Mouse (Mus musculus) large intestine, adult 2 months (tissue): ENCODE data around the gene Glra3. TPM values are rescaled to one million over a fixed set of nuclear protein-coding genes. Genes with fewer than 3 reads are reported as not detected.

Source experiments
- DNase-seq: peaks from one replicate; pipeline ENCODE4 v3.0.0-alpha.2; 2012; ENCODE audit warnings: low read depth, low spot score
- WGBS: fragments of 180-500 bp; shearing (Covaris S2); methylation state at CpG from one replicate; pipeline ENCODE4 v1.1.7; 2018; 5-methylcytosine and 5-hydroxymethylcytosine counted together
- polyA plus RNA-seq: library from polyadenylated mRNA; depleted of rRNA; stranded (reverse); fragments of >200 nt; gene quantifications from 2 replicates; pipeline ENCODE4 v1.2.3, GENCODE M21; 2012; rRNA removed

The Glra3 gene
- polyA plus RNA-seq: not detected in 2 replicates

DNA sequence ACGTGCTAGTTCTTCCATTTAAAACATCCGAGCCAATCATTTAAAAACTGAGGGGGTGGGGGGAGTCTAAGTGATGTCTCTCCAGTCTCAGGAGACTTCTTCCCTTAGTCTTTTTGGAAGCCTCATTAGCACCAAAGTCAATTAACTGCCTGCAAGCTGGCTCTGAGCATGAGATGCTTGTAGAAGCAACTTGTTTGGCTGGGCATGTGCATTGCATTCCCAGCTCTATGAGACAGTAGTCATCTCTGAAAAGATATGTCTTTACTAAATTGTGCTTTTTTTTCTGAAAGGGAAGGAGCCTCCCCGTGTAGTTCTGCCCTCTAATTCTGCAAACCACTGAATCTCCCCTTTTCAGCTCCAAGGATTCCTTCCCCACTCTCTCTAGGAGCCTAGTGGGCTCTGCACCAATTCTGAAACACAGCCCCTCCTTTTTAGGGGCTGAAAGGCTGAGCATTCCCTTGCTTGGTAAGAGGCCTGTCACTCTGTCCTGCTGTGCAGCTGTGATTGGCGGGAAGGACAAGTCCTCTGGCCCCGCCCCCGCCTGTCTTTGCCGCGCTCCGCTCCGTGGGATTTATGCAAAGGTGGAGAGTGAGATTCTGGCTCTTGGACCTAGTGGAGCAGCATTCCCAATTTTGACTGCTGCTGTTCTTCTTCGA is at the start of gene Glra3:
Glra3 (plus strand) TSS at position 591 of the 656 bp plus-strand sequence.
- no peak for DNase-seq

DNA sequence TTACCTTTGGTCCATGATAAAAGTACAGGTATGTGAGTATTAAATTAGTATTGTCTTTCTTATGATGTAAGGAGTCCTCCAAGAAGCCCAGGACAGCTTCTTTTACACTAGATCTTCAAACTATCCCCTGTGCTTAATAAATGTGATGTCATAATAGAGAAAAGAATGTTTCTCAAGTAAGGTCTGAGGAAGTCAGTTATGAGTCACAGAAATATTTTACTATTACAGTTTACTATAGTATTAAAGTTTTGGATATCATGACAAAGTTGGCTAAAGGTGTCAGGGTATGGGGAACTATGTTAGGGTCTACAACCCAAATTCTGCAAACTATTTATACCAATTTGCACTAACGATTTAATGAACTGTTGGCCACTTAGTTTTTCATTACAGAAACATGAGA is 33.4 kb upstream of the Glra3 start, which contains the start of gene Adam29:
Adam29 (minus strand) TSS at position 101 of the 400 bp plus-strand sequence.
- WGBS: 72% methylated on average over 1 of the region's 1 CpGs
- DNase-seq: no peak

More for the DNA sequence above, at the start of gene Glra3:
- WGBS: 20% methylated on average over 11 of the region's 11 CpGs

DNA sequence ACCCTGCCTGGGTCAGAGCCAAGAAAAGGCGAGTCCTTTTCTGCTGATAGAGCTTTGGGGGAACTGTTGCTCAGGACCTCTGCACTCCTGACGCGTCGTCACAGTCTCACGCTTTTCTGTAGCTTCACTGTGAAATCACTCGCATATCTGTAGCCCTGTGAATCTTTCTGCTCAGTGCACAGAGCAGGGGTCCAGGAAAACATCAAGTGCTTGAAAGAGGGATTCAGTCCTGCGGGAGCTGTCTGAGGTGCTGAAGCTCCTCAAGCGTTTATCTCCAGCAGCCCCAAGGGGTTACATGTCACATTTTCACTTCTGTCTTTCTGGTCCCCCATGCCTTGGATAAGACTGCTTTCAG is 243 bp downstream of the Glra3 start:
- no peak for DNase-seq
- 6% methylated on average over 8 of the region's 8 CpGs for WGBS

DNA sequence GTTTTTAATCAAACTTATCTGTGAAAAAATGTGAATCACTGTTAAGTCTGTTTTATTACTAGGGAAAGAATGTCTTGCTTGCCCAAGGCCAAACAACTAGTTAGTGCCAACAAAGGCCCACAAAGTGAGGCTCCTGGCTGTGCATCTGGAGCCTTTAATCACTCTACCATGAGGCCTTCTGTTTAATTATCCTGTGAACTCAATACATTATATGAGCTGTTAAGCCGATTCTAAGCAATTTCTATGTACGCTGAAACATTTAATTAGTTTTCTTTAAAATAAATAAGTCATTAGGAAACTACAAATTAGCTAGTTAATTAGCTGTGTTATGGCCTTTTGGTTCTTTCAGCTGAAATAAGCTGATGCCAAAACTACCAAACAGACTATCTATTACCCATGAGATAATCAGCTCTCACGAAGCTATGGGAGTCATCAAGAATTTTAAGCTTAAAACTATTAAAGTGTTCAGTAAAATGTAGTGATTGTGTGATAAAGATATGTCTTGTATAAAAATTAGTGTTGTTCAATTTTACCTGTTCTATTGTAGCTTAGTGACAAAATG is 24.6 kb downstream of the Glra3 start:
- 69% methylated on average over 3 of the region's 3 CpGs for WGBS
- DNase-seq: no peak

DNA sequence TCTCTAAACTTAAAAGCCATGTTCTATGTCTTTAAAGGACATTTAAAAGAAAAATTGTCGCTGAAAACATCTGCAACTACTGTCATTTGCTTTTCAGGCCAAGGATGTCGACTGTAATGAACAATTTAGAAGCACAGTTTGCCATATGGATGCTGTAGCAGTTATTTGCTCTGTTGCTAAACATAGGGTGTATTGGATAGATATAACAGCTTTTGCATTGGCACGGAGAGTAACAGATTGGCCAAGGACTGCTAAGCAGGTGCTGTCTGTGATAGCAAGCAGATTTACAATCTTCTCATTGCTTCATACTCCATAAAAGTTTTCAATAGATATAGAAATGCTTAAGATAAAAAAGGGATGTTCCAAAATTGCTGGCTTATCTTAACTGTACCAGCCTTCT is 57.6 kb downstream of the Glra3 start:
- WGBS: 54% methylated on average over 3 of the region's 3 CpGs
- no peak for DNase-seq

DNA sequence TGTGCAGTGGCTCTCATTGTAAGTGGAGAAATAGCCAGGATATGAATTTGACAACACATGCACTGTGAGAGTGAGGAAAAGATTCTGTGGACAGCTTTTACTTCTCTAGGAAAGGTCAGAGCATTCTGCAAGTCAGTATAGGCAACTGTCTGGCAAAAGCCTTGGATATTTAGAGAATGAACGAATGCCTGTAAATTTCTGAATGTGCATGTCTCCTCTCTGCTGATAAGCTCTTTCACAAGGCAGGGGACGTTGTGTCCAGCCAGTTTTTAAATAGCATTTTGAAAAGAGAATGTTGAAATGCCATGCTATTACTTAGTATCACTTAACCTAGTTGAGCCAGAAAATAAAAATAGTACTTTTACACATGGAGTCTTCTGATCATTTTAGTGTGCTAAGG is 114.1 kb downstream of the Glra3 start:
- DNase-seq: no peak
- WGBS: 48% methylated on average over 2 of the region's 2 CpGs

DNA sequence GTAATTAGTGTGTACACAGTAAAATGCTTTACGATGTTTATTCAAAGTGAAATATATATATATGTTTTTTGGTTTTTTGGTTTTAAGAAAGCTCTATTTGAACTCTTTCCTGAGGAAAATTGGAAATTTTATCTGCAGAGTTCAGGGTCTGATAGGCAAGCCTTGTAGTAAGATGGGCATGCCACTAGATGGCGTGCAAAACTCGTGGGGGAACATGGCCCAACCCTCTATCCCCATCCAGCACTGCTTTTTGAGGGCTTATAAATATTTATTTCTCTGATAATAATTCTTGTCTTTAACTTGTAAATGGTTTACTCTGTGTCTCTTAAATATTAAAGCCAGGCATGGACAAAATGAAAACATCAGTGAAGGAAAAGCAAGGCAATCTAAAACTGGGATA is 122.8 kb downstream of the Glra3 start:
- WGBS: 19% methylated on average over 3 of the region's 3 CpGs
- peak; percentile 11 for DNase-seq

DNA sequence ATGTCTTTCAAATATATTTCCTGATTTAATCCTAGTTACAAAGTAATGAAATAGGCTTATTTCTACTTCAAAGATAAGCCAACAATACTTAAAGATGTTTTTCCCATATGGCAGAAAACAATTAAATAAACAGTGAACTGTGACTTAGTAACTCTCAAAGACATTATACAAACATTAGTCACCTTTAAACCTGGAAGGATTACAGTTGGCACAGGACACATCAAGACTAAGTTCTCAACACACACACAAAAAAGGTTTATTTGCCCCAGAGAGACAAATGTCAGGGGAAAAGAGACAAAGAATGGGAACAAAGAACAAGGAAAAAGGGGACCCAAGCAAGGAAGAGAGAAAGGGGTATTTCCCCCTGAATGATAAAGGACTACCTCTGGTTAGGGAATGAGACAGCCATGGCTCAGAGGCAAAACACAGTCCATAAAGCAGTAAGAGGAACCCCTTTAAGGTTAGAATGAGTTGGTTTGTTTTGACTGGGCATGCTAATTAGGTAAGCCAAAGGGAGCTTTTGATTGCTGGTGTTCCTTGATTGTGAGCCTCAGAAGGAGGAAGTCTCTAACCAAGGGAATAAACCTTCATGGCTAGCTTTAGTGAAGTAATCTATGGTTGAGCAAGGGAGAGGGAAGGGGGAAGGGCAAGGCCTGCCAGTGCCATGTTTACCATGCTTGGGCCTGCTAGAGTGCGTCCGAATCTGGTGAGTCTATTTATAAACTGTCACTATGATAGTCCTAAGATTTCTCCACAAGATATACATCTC is 130.4 kb downstream of the Glra3 start:
- 58% methylated on average over 2 of the region's 2 CpGs for WGBS
- DNase-seq: no peak

DNA sequence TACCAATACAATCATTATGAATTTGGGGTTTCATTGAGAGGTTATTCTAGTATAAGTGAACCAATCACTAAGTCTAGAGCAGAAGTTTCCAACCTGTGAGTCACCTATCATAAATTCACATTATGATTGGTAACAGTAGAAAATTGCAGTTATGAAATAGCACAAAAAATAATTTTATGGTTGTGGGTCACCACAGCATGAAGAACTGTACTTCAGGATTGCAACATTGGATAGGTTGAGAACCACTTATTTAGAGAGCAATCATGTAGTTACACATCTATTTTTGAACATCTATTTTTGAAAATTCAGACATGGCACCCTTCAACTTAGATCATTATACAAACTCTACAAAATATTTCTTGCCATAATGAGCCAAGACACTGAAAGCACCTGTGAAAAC is 143.4 kb downstream of the Glra3 start:
- no peak for DNase-seq

DNA sequence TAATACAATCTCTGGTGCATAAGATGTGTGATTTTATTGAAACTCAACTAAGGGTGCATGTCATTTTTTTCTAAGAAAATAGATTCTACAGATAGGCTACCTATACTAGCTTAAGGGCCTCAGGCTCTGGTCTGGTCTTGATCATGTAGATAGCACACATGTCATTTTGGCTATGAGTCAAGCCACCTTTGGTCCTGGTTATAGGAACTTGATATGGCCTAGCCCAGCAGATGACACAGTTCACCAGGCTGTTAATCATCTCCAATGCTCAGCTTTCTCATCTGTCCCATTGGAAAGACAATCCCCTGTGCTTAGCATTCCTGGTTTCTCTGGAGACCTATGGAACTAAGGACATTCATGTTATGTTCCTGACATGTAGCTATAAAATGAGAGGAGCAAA is 154.1 kb downstream of the Glra3 start:
- peak; percentile 4 for DNase-seq

DNA sequence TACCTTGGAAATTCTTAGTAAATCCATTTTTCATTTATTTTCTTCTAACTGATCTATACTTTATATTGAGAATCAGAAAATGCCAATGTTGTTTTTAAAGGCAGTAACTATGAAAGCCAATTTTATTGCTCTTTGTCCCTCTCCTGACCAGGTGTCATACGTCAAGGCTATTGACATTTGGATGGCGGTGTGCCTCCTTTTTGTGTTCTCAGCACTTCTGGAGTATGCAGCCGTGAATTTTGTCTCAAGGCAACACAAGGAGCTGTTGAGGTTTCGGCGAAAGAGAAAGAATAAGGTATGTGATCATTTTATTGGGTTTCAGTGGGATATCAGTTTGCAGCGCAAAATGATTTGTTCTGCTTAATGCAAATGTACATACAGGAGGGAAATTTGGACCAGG is 170.0 kb downstream of the Glra3 start:
- WGBS: 75% methylated on average over 6 of the region's 6 CpGs
- no peak for DNase-seq

DNA sequence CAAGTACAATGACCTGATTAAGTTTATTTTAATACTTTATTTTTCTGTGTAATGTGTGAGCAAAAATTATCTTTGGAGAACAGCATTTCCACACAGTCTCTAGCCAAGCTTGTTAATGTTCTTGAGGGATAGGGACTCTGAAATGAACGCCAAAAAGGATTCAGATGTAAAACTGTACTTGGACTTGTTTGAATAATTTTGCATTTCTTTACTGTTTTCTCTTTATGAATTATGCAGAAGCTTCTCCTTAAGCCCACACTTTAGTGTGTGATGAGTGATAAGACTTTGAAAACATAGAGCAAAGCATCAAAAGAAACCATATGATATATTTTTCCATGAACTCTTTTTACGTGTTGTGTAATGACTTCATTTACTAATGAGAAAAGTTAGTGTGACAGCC is 189.1 kb downstream of the Glra3 start:
- 84% methylated on average over 2 of the region's 2 CpGs for WGBS
- no peak for DNase-seq

DNA sequence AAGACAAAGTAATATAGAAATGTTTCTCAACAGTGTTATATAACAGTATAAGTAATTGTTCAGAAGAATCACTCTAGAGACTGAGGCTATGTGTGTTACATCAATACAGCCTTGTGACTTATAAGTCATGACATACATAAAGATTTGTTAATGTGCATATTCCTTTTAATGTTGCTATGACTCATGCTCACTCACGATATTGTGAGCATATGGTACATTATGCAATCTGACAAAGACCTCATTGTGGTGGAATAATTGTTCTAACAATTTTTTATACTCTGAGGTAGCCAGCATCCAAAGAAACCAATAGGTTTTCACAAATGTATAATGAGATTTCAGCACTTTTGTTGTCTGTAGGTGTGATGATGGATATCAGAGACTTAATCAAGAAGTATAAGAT is 210.4 kb downstream of the Glra3 start:
- no peak for DNase-seq
- WGBS: 16% methylated on average over 1 of the region's 1 CpGs

DNA sequence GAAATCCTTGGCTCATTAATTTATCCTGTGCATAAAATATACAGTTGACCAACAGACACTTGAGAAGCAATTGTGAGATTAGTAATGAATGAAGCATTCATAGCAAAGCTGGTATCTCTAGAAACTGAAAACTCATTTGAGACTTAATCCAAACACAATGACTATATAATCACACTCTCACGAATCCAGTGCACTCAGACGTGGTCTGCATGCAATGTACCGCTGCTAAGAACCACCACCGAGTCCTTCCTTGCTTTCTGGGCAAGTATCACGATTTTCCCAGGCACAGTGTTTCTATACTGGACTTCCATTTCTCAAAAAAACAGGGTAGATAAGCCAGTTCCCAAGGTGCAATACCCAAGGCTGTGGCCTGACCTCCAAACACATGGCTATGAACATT is 211.3 kb downstream of the Glra3 start:
- WGBS: 80% methylated on average over 5 of the region's 5 CpGs
- no peak for DNase-seq

DNA sequence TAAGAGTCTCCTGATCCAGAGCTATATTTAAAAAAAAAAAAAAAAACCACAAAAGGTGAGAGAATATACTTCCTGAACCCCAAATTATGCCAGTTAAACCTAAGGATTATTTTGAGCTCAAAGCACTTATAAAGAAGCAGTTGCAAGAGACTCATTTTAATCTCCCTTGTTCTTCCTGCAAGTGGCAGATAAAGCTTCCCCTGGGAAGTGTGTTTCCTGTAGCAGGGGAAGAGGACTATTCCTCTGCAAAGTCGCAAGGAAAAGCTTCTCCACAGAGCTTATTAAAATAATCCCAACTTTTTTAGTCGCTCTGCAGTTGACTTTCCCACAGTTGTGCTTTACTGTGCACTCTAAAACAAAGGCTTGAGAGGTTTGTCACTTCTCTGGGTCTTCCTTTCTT is 218.7 kb downstream of the Glra3 start:
- WGBS: 52% methylated on average over 2 of the region's 2 CpGs
- no peak for DNase-seq

Other genes starting within 250 kb of the Glra3 start
- gene Adam29, start 33.5 kb upstream of the Glra3 start, polyA plus RNA-seq: not detected in 2 replicates